9 mouse cellular contexts compared by ENCODE assay signal in genomic region chr6:119386821-119387220, GRCm38 (mm10). TPM values are rescaled to one million over a fixed set of nuclear protein-coding genes. Genes with fewer than 3 reads are reported as not detected.
DNase-seq lines count a peak whose midpoint lies in the region; ATAC-seq and TF ChIP-seq lines count a peak whose summit lies in the region.
"Had no signal": no experiment of that assay in that cellular context is flagged by ENCODE, and none has a peak within 500 bp of the region (broad histone marks: within the 10 kb centered on the region; RNA-seq: fewer than 3 reads in every experiment).

No protein-coding gene starts in this region.

- WGBS in lung, embryonic 14.5 days: 95% methylated on average over 1 of the region's 1 CpGs
- 81% methylated on average over 1 of the region's 1 CpGs for WGBS in embryonic facial prominence, embryonic 15.5 days
- 87% methylated on average over 1 of the region's 1 CpGs for WGBS in limb, embryonic 14.5 days
- WGBS in stomach, embryonic 14.5 days: 80% methylated on average over 1 of the region's 1 CpGs

- no peaks in the 10 kb centered on the region for H3K9me3 ChIP-seq in lung, embryonic 14.5 days (ENCODE audit: low read depth, low read length)
- H3K9me3 ChIP-seq in embryonic facial prominence, embryonic 15.5 days (replicated peaks): no peaks in the 10 kb centered on the region
- no peaks in the 10 kb centered on the region for H3K9me3 ChIP-seq in limb, embryonic 14.5 days (ENCODE audit: control insufficient read depth, low read length)
- no peaks in the 10 kb centered on the region for H3K9me3 ChIP-seq in stomach, embryonic 14.5 days (ENCODE audit: control insufficient read depth, low read depth, low read length)

- H3K9ac ChIP-seq in lung, embryonic 14.5 days: peak overlapping the region; percentile 87; the same call in 1 of the 2 replicates
- H3K9ac ChIP-seq in embryonic facial prominence, embryonic 15.5 days: no peak overlapping the region
- H3K9ac ChIP-seq in limb, embryonic 14.5 days (ENCODE audit: low read depth, low read length, severe bottlenecking): 0 out of 2 replicates have a peak overlapping the region, but pooled peaks have one; percentile 93
- 0 out of 2 replicates have a peak overlapping the region, but pooled peaks have one; percentile 85 for H3K9ac ChIP-seq in stomach, embryonic 14.5 days (replicated peaks; ENCODE audit: low read depth, low read length)

- no peak for DNase-seq in lung, embryonic 14.5 days
- DNase-seq in lung, postnatal 4 days: no peak
- no peak for DNase-seq in limb, embryonic 14.5 days (ENCODE audit: low spot score)
- no peak for DNase-seq in adrenal gland, adult 8-10 months
- DNase-seq in layer of hippocampus, postnatal 10 days (ENCODE audit: low spot score in 2 of 2): no peak
- DNase-seq in right cerebral cortex, postnatal 36 days (ENCODE audit: low spot score in 2 of 2): no peak
- DNase-seq: right cerebral cortex, postnatal 25 days had no signal

- no peak for ATAC-seq in lung, embryonic 14.5 days (ENCODE audit: insufficient read depth)
- no peak for ATAC-seq in embryonic facial prominence, embryonic 15.5 days (ENCODE audit: insufficient number of reproducible peaks, low FRiP score, low TSS enrichment, low read depth)
- no peak for ATAC-seq in limb, embryonic 14.5 days (ENCODE audit: low FRiP score, low read depth)
- no peak for ATAC-seq in stomach, embryonic 14.5 days (ENCODE audit: insufficient number of reproducible peaks, insufficient read depth, low FRiP score, low read depth)

- no peak for TF ChIP-seq CTCF in lung, embryonic 14.5 days (IDR thresholded peaks at IDR 0.05; ENCODE audit: low read depth)

- no peak overlapping the region for H3K4me3 ChIP-seq in lung, embryonic 14.5 days (ENCODE audit: low read depth, low read length)
- 0 out of 2 replicates have a peak overlapping the region, but pooled peaks have one; percentile 82 for H3K4me3 ChIP-seq in embryonic facial prominence, embryonic 15.5 days (replicated peaks)
- H3K4me3 ChIP-seq in limb, embryonic 14.5 days (replicated peaks; ENCODE audit: low read length): no peak overlapping the region
- H3K4me3 ChIP-seq in stomach, embryonic 14.5 days (ENCODE audit: low read depth, low read length): no peak overlapping the region

- no peak overlapping the region for H3K27ac ChIP-seq in lung, embryonic 14.5 days (ENCODE audit: low read depth)
- no peak overlapping the region for H3K27ac ChIP-seq in embryonic facial prominence, embryonic 15.5 days (replicated peaks)
- H3K27ac ChIP-seq in limb, embryonic 14.5 days (replicated peaks; ENCODE audit: low read depth, low read length): no peak overlapping the region
- H3K27ac ChIP-seq in stomach, embryonic 14.5 days (ENCODE audit: low read length): no peak overlapping the region

- no peaks in the 10 kb centered on the region for H3K27me3 ChIP-seq in lung, embryonic 14.5 days (ENCODE audit: insufficient read depth, low read length)
- no peaks in the 10 kb centered on the region for H3K27me3 ChIP-seq in embryonic facial prominence, embryonic 15.5 days
- no peaks in the 10 kb centered on the region for H3K27me3 ChIP-seq in limb, embryonic 14.5 days (ENCODE audit: control insufficient read depth, insufficient read depth, low read length)
- H3K27me3 ChIP-seq in stomach, embryonic 14.5 days (ENCODE audit: control insufficient read depth, insufficient read depth, low read length): no peaks in the 10 kb centered on the region

- H3K36me3 ChIP-seq in lung, embryonic 14.5 days (ENCODE audit: insufficient read depth): no peaks in the 10 kb centered on the region
- no peaks in the 10 kb centered on the region for H3K36me3 ChIP-seq in embryonic facial prominence, embryonic 15.5 days
- 0 out of 2 replicates have a peak, but pooled peaks cover 6% of the 10 kb centered on the region for H3K36me3 ChIP-seq in limb, embryonic 14.5 days (ENCODE audit: control insufficient read depth, insufficient read depth, low read length)
- H3K36me3 ChIP-seq in stomach, embryonic 14.5 days (ENCODE audit: control insufficient read depth, insufficient read depth, low read length): no peaks in the 10 kb centered on the region

- H3K4me2 ChIP-seq in lung, embryonic 14.5 days: peak overlapping the region; percentile 89
- peak overlapping the region; percentile 65; the same call in 1 of the 2 replicates for H3K4me2 ChIP-seq in embryonic facial prominence, embryonic 15.5 days (replicated peaks)
- H3K4me2 ChIP-seq in limb, embryonic 14.5 days (replicated peaks; ENCODE audit: low read depth, low read length, severe bottlenecking): peak overlapping the region; percentile 68; the same call in 1 of the 2 replicates
- peak overlapping the region; percentile 67 for H3K4me2 ChIP-seq in stomach, embryonic 14.5 days (replicated peaks; ENCODE audit: low read depth, low read length)

- no peak for TF ChIP-seq POLR2A in limb, embryonic 14.5 days (IDR thresholded peaks at IDR 0.05; ENCODE audit: borderline replicate concordance, extremely low read depth, insufficient read depth, insufficient read length)

- H3K4me1 ChIP-seq in lung, embryonic 14.5 days (ENCODE audit: insufficient read depth): peaks cover 7% of the 10 kb centered on the region; the same call in 1 of the 2 replicates
- H3K4me1 ChIP-seq in embryonic facial prominence, embryonic 15.5 days: peaks cover 14% of the 10 kb centered on the region
- peaks cover 11% of the 10 kb centered on the region for H3K4me1 ChIP-seq in limb, embryonic 14.5 days (ENCODE audit: control insufficient read depth, insufficient read depth, low read length)
- peaks cover 6% of the 10 kb centered on the region; the same call in 1 of the 2 replicates for H3K4me1 ChIP-seq in stomach, embryonic 14.5 days (ENCODE audit: control insufficient read depth, insufficient read depth, low read length)

RNA-seq across cellular contexts. Expression of gene Adipor2, which starts 30.7 kb away (rescaled TPM):
- 28.1 and 29.0 TPM in 2 replicates for polyA plus RNA-seq in lung, embryonic 14.5 days (2014; fragmentation: Nextera tagmentation; extraction: Ambion mirVana)
- polyA plus RNA-seq in embryonic facial prominence, embryonic 15.5 days (2015; fragmentation: Nextera tagmentation; extraction: Ambion mirVana): 40.9 and 42.9 TPM in 2 replicates
- 35.5 and 38.7 TPM in 2 replicates for polyA plus RNA-seq in limb, embryonic 14.5 days (2012; rRNA removed)
- 26.2 and 28.1 TPM in 2 replicates for polyA plus RNA-seq in limb, embryonic 14.5 days (2014; fragmentation: Nextera tagmentation; extraction: Ambion mirVana)
- polyA plus RNA-seq in stomach, embryonic 14.5 days (2014; fragmentation: Nextera tagmentation; extraction: Ambion mirVana): 37.5 and 37.9 TPM in 2 replicates
- 100 to 1,000 TPM in 3 of 4 experiments, 10 to 100 TPM in 1; 81.4 to 148 (median 128) TPM for total RNA-seq in adrenal gland, adult 8-10 months (2022)
- 10 to 100 TPM; 38.4 to 41.3 TPM for total RNA-seq in layer of hippocampus, postnatal 10 days (2021)

RNA-seq across cellular contexts. Expression of gene Lrtm2, which starts 56.3 kb away (rescaled TPM):
- polyA plus RNA-seq in lung, embryonic 14.5 days (2014; fragmentation: Nextera tagmentation; extraction: Ambion mirVana): 0.05 and 0.16 TPM in 2 replicates
- polyA plus RNA-seq in embryonic facial prominence, embryonic 15.5 days (2015; fragmentation: Nextera tagmentation; extraction: Ambion mirVana): 0.13 and 0.17 TPM in 2 replicates
- 0.05 and 0.09 TPM in 2 replicates for polyA plus RNA-seq in limb, embryonic 14.5 days (2012; rRNA removed)
- polyA plus RNA-seq in limb, embryonic 14.5 days (2014; fragmentation: Nextera tagmentation; extraction: Ambion mirVana): not detected in 2 replicates
- 0.23 and 0.38 TPM in 2 replicates for polyA plus RNA-seq in stomach, embryonic 14.5 days (2014; fragmentation: Nextera tagmentation; extraction: Ambion mirVana)
- total RNA-seq in adrenal gland, adult 8-10 months (2022): under 1 TPM in 3 of 4 experiments, not detected in 1; 0.17 to 0.34 (median 0.24) TPM
- total RNA-seq in layer of hippocampus, postnatal 10 days (2021): 10 to 100 TPM; 22.1 to 23.2 TPM
